Mouse (Mus musculus): ENCODE data around the gene Pilra.
"Not testable (repeated sequence)": the region's sequence is repeated elsewhere in the genome, so short reads cannot be mapped to it uniquely, and the experiment has no call there.

GRCm38 (mm10) chr5:137857960-137858710 is 22.1 kb upstream of the Pilra start, which contains the start of gene Pilrb1:
- TF ChIP-seq CTCF, EP300 (IDR thresholded peaks at IDR 0.05): not testable (repeated sequence)
